Mouse (Mus musculus) thymus, adult 2 months (tissue): ENCODE results near the gene Rassf9.

Experiments
- CTCF ChIP-seq: fragments of 200-500 bp; IDR thresholded peaks from 2 replicates; pipeline ENCODE4 v1.5.1; 2012; ENCODE audit warnings: mild to moderate bottlenecking, control low read depth, low read length, moderate library complexity, borderline replicate concordance; ENCODE audit not compliant: control insufficient read depth, poor library complexity, insufficient read depth; ENCODE audit errors: extremely low read depth
- POLR2A ChIP-seq: fragments of 200-500 bp; IDR thresholded peaks from 2 replicates; pipeline ENCODE4 v1.6.1; 2012; ENCODE audit warnings: mild to moderate bottlenecking, low read length, control low read depth, moderate library complexity; ENCODE audit not compliant: control insufficient read depth, poor library complexity, insufficient read depth; ENCODE audit errors: extremely low read depth

GRCm38 (mm10) chr10:102553941-102554340 lies 41.9 kb downstream of the Rassf9 start:
- TF ChIP-seq CTCF, result no peak
- no peak for TF ChIP-seq POLR2A
